ENCODE assay signal across 10 mouse cellular contexts in the genomic region with DNA sequence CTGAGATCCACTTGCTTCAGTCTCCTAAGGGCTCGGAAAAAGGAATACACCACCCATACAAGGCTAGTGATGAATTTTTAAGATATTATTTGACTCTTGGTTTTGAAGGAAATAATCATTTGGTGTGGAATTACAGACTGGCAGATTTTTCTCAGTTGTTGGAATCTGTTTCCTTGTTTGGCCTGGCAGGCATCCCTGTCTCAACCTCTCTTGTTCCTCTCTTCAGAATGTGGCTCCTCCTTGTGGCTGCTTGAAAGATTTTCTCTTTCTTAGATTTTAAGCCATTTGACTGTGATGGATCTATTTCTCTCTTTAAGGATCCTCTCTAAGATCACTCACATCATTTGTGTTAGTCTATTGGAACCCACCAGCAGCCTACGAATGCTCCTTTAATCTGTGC. TPM values are rescaled to one million over a fixed set of nuclear protein-coding genes. Genes with fewer than 3 reads are reported as not detected.
DNase-seq lines count a peak whose midpoint lies in the region; ATAC-seq lines count a peak whose summit lies in the region.
"Had no signal": no experiment of that assay in that cellular context is flagged by ENCODE, and none has a peak within 500 bp of the region (broad histone marks: within the 10 kb centered on the region; RNA-seq: fewer than 3 reads in every experiment).

No protein-coding gene starts in this region.

- no peaks in the 10 kb centered on the region for H3K36me3 ChIP-seq in forebrain, embryonic 12.5 days (replicated peaks)
- H3K36me3 ChIP-seq: heart, embryonic 13.5 days; midbrain, embryonic 12.5 days had no signal

- intact Hi-C loops in heart, postnatal 25 days (cut with DNase I), result loop anchor here (5.0 kb wide), 1 partner anchor 182 kb away; no protein-coding TSS in a partner anchor
- intact Hi-C loops in heart, postnatal 36 days (cut with DNase I), result loop anchor here (2.0 to 10.0 kb wide), 2 partner anchors 181 to 289 kb away; no protein-coding TSS in a partner anchor

- no peak for ATAC-seq in forebrain, embryonic 12.5 days (ENCODE audit: low FRiP score)

- peak; percentile 34 for DNase-seq in heart, adult 8-10 months (ENCODE audit: low spot score)
- no peak for DNase-seq in heart, postnatal 25 days (ENCODE audit: low spot score)
- DNase-seq in right cerebral cortex, postnatal 14 days, result peak; percentile 21
- DNase-seq in right cerebral cortex, postnatal 36 days (ENCODE audit: low spot score in 2 of 2), result no peak
- DNase-seq in cerebellum, adult 11-12 months, result peak; percentile 36
- DNase-seq in heart, postnatal 36 days, result peak; percentile 42 to 53
- DNase-seq in retina, postnatal 7 days (ENCODE audit: low read depth, low spot score), result peak; percentile 25

- no peak overlapping the region for H3K9ac ChIP-seq in forebrain, embryonic 12.5 days
- H3K9ac ChIP-seq: heart, embryonic 13.5 days; midbrain, embryonic 12.5 days had no signal

- H3K4me2 ChIP-seq in forebrain, embryonic 12.5 days, result no peak overlapping the region
- H3K4me2 ChIP-seq: heart, embryonic 13.5 days; midbrain, embryonic 12.5 days had no signal

- H3K4me3 ChIP-seq in forebrain, embryonic 12.5 days (replicated peaks), result no peak overlapping the region
- H3K4me3 ChIP-seq: heart, embryonic 13.5 days; midbrain, embryonic 12.5 days had no signal

- H3K27ac ChIP-seq in forebrain, embryonic 12.5 days, result no peak overlapping the region
- H3K27ac ChIP-seq: heart, embryonic 13.5 days; midbrain, embryonic 12.5 days had no signal

- no peaks in the 10 kb centered on the region for H3K9me3 ChIP-seq in forebrain, embryonic 12.5 days
- H3K9me3 ChIP-seq: heart, embryonic 13.5 days; midbrain, embryonic 12.5 days had no signal

- 77% methylated on average over 2 of the region's 2 CpGs for WGBS in forebrain, embryonic 12.5 days

- 0 out of 2 replicates have a peak, but pooled peaks cover 3% of the 10 kb centered on the region for H3K4me1 ChIP-seq in forebrain, embryonic 12.5 days

- no peaks in the 10 kb centered on the region for H3K27me3 ChIP-seq in forebrain, embryonic 12.5 days
- H3K27me3 ChIP-seq: heart, embryonic 13.5 days; midbrain, embryonic 12.5 days had no signal

RNA-seq across cellular contexts. Expression of a gene that starts 4.9 kb away (rescaled TPM):
- under 1 TPM in 2 of 4 experiments, not detected in 2; 0.08 to 0.09 TPM for total RNA-seq in heart, adult 8-10 months (2022)
- under 1 TPM; 0.31 TPM for total RNA-seq in heart, postnatal 25 days (2021)
- total RNA-seq in heart, postnatal 36 days (2021), result under 1 TPM; 0.22 TPM
- polyA plus RNA-seq in forebrain, embryonic 12.5 days (2016; fragmentation: Nextera tagmentation; extraction: Ambion mirVana), result 53.0 and 56.3 TPM in 2 replicates

Comparison
In these comparisons a context has a peak if more than half of its experiments do, and no peak if none do; other contexts are left out.
1. DNase-seq: peak in heart, adult 8-10 months (single experiment), right cerebral cortex, postnatal 14 days (single experiment), cerebellum, adult 11-12 months (single experiment), heart, postnatal 36 days (2 of 2) and retina, postnatal 7 days (single experiment); none in heart, postnatal 25 days (single experiment) and right cerebral cortex, postnatal 36 days (0 of 2).